Mouse (Mus musculus): ENCODE data around the gene Add3. TPM values are rescaled to one million over a fixed set of nuclear protein-coding genes. Genes with fewer than 3 reads are reported as not detected.
A peak's percentile ranks its signal among the peaks of the same experiment; 100 is the strongest.

The Add3 gene
- polyA plus RNA-seq, 1 experiment from 2014 or later = 28.6 TPM

DNA sequence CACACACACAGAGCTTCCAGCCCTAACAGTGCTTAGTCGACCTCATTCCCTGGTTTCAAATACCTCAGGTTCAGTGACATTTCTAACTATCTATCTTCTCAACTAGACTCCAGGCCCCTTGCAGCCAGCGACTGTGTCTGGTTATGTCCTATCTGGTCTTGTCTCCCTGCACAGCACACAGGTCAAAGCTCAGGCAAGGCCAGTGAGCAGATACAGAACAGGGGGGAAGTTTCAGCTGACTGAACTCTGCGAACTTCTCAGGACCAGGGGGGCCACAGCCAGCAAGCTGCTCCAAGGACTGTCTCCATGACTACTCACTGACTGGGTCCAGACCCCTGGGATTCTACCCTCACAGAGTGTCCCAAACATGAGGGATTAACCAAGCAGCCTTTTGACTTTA is 135.0 kb downstream of the Add3 start:
- H3K4me3 ChIP-seq (replicated peaks; ENCODE audit: low read depth, low read length) = no peak overlapping the region
- H3K9ac ChIP-seq (replicated peaks; ENCODE audit: low read length) = no peak overlapping the region
- no peaks in the 10 kb centered on the region for H3K36me3 ChIP-seq (ENCODE audit: control insufficient read depth, insufficient read depth, low read length)
- ATAC-seq (ENCODE audit: low FRiP score, low TSS enrichment) = no peak
- 32% methylated on average over 3 of the region's 3 CpGs for WGBS
- H3K9me3 ChIP-seq (ENCODE audit: control insufficient read depth, low read length) = no peaks in the 10 kb centered on the region
- H3K27ac ChIP-seq (replicated peaks; ENCODE audit: low read depth, low read length) = no peak overlapping the region
- no peak for DNase-seq
- no peaks in the 10 kb centered on the region for H3K27me3 ChIP-seq (ENCODE audit: control insufficient read depth, insufficient read depth, low read length)
- no peak overlapping the region for H3K4me2 ChIP-seq (ENCODE audit: low read length)
- H3K4me1 ChIP-seq (ENCODE audit: control insufficient read depth, insufficient read depth, low read length) = no peaks in the 10 kb centered on the region

DNA sequence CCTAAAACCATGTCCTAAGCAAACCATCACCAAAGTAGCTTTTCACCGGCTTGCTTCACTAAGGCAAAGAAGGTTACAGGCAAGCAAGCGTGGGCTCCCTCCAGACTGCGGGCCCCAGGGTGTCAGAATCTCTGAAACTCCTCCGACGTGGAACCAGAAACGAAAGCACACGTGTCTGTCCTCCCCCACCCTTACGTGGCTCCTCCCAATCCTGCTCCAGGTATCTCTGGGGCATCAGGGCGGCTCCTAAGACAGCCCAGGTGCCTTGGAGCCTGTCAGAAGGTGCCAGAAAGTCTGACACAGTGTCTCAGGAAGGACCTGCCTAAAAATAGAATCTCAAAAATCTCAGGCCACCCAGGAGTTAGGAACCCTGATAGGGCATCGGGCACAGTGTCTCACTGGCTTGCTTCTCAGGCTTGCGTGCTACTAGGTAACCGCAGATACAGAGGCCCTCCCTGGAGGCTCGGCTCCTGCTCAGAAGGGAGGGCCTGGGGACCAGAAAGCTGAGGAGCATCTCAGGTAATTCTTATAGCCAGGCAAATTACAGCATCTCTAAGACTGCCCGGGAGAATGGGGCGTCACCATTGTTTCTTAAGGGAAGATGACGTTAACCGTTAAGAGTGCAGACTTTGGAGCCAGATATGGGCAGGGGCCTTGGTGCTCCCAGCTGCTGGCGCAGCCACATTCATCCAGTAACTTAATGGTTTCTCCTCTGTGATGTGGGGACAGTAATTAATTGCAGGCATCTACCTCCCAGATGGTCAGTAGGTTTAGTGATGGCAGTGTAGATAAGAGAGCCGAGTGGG is 136.9 kb downstream of the Add3 start:
- 78% methylated on average over 19 of the region's 19 CpGs for WGBS
- Histone ChIP-seq H3K9me3 (ENCODE audit: control insufficient read depth, low read length) (no peaks in the 10 kb centered on the region), H3K9ac (replicated peaks; ENCODE audit: low read length) (no peak overlapping the region)

DNA sequence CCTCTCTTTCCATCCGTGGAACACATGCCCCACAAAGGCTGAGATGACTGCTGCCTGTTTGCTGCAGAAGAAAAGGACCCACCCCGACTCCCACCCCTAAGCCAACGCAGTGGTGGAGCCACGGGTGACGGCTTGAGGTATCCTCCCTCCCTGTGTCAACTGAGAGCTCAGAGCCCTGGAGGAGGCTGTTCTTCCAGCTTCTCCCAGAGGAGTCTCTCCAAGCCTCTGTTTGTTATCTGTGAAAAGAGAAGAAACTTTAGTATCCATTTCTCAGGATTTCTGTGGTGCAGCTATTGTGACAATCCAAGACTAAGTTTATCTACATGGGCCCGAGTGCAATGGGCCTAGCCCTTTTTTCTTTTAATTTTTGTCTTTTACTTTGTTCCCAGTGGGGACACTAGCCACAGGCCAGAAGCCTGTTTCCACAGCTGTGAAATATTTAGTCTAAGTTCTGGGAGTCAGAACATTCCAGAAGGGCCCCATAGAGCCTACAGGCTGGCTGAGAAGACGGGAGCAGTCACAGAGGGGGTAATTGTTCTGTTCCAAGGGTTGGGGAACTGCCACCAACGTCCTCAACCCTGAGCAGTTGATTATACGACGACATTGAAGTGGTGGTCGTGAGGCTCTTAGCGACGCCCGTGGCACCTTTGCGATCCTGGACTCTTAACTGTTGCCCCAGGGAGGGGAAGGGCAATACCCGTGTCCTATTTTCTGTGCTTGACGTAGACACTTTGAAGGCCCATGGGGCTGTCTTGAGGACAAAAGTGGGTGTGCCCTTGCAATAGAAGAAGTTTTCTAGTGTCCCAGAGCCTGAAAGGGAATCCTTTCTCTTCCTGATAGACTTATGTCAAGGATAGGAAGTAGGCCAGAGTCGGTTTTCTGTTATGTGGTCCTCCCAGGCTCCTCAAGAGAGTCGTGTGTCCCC is 138.5 kb downstream of the Add3 start:
- Histone ChIP-seq H3K27ac (replicated peaks; ENCODE audit: low read depth, low read length) (no peak overlapping the region), H3K4me3 (replicated peaks; ENCODE audit: low read depth, low read length) (no peak overlapping the region), H3K4me1 (ENCODE audit: control insufficient read depth, insufficient read depth, low read length) (no peaks in the 10 kb centered on the region), H3K27me3 (ENCODE audit: control insufficient read depth, insufficient read depth, low read length) (no peaks in the 10 kb centered on the region), H3K36me3 (ENCODE audit: control insufficient read depth, insufficient read depth, low read length) (no peaks in the 10 kb centered on the region), H3K9ac (replicated peaks; ENCODE audit: low read length) (no peak overlapping the region), H3K4me2 (ENCODE audit: low read length) (no peak overlapping the region), H3K9me3 (ENCODE audit: control insufficient read depth, low read length) (no peaks in the 10 kb centered on the region)
- ATAC-seq (ENCODE audit: low FRiP score, low TSS enrichment) (no peak), DNase-seq (no peak)
- 74% methylated on average over 19 of the region's 19 CpGs for WGBS

More for the DNA sequence above, 136.9 kb downstream of the Add3 start:
- H3K27me3 ChIP-seq (ENCODE audit: control insufficient read depth, insufficient read depth, low read length) = no peaks in the 10 kb centered on the region
- no peak overlapping the region for H3K4me2 ChIP-seq (ENCODE audit: low read length)
- no peaks in the 10 kb centered on the region for H3K4me1 ChIP-seq (ENCODE audit: control insufficient read depth, insufficient read depth, low read length)
- DNase-seq (no peak), ATAC-seq (ENCODE audit: low FRiP score, low TSS enrichment) (no peak)
- H3K4me3 ChIP-seq (replicated peaks; ENCODE audit: low read depth, low read length) = no peak overlapping the region
- no peak overlapping the region for H3K27ac ChIP-seq (replicated peaks; ENCODE audit: low read depth, low read length)
- no peaks in the 10 kb centered on the region for H3K36me3 ChIP-seq (ENCODE audit: control insufficient read depth, insufficient read depth, low read length)

DNA sequence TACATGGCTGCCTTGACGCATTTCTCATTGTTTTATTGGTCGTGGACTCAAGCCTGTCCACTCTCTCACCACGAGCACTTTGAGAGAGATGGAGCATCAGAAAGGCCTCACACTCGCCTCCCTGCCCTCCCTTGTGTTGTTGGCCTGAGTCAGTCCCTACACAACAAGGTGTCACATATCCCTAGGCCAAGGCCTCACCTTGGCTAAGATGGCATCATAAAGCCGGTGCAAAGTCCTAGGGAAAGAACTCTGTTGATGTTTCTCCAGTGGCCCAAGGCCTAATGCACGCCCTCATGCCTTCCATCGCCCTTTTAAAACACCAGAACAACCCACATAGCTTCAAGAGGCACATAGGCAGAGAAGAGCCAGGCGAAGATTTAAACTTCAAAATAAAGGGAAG is 140.0 kb downstream of the Add3 start:
- Histone ChIP-seq H3K4me2 (ENCODE audit: low read length) (no peak overlapping the region), H3K4me1 (ENCODE audit: control insufficient read depth, insufficient read depth, low read length) (peaks cover 9% of the 10 kb centered on the region), H3K36me3 (ENCODE audit: control insufficient read depth, insufficient read depth, low read length) (no peaks in the 10 kb centered on the region), H3K9ac (replicated peaks; ENCODE audit: low read length) (no peak overlapping the region), H3K9me3 (ENCODE audit: control insufficient read depth, low read length) (no peaks in the 10 kb centered on the region), H3K27me3 (ENCODE audit: control insufficient read depth, insufficient read depth, low read length) (no peaks in the 10 kb centered on the region), H3K4me3 (replicated peaks; ENCODE audit: low read depth, low read length) (no peak overlapping the region), H3K27ac (replicated peaks; ENCODE audit: low read depth, low read length) (no peak overlapping the region)
- 88% methylated on average over 8 of the region's 8 CpGs for WGBS
- ATAC-seq (ENCODE audit: low FRiP score, low TSS enrichment) (no peak), DNase-seq (no peak)

DNA sequence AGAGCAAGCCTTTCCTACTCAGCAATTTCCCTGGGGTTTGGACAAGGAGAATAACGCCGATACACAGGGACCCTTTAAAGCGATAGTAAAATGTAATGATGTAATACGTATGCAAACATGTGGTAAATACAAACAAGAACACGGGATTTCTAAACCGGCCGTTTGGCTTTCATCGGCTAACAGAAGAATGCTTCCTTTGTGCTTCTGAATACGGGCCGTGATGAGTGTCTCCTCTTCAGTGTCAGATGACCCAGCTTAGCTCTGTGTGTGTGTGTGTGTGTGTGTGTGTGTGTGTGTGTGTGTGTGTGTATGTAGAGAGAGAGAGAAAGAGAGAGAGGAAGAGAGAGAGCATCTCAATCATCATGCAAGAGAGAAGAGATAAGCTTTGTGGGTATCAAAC is 142.3 kb downstream of the Add3 start:
- no peak for ATAC-seq (ENCODE audit: low FRiP score, low TSS enrichment)
- H3K27ac ChIP-seq (replicated peaks; ENCODE audit: low read depth, low read length) = no peak overlapping the region
- peak; percentile 39 for DNase-seq
- H3K4me2 ChIP-seq (ENCODE audit: low read length) = no peak overlapping the region
- H3K4me1 ChIP-seq (ENCODE audit: control insufficient read depth, insufficient read depth, low read length) = peaks cover 9% of the 10 kb centered on the region
- no peak overlapping the region for H3K9ac ChIP-seq (replicated peaks; ENCODE audit: low read length)
- no peaks in the 10 kb centered on the region for H3K36me3 ChIP-seq (ENCODE audit: control insufficient read depth, insufficient read depth, low read length)
- no peak overlapping the region for H3K4me3 ChIP-seq (replicated peaks; ENCODE audit: low read depth, low read length)
- no peaks in the 10 kb centered on the region for H3K27me3 ChIP-seq (ENCODE audit: control insufficient read depth, insufficient read depth, low read length)
- H3K9me3 ChIP-seq (ENCODE audit: control insufficient read depth, low read length) = no peaks in the 10 kb centered on the region
- 55% methylated on average over 10 of the region's 10 CpGs for WGBS

DNA sequence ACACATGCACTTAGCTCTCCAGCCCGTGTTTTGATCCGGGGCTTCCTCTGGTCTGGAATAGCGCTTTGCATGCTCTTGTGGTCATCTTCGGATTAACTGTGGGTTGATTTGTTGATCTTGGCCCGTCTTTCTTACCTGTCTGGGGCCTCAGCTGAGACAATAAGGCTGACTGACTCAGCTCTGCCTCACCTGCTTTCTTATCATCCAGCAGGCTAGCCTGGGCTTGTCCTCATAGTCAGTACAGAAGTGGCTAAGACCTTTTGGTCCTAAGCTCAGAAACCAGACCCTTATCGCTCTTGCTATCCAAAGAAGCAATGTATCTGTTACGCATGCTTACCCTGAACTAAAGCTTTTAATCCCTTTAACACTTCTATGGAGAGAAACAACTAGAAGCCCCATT is 143.5 kb downstream of the Add3 start:
- 72% methylated on average over 7 of the region's 7 CpGs for WGBS
- DNase-seq = no peak
- no peaks in the 10 kb centered on the region for H3K9me3 ChIP-seq (ENCODE audit: control insufficient read depth, low read length)
- peaks cover 9% of the 10 kb centered on the region for H3K4me1 ChIP-seq (ENCODE audit: control insufficient read depth, insufficient read depth, low read length)
- no peak overlapping the region for H3K9ac ChIP-seq (replicated peaks; ENCODE audit: low read length)
- no peak overlapping the region for H3K4me3 ChIP-seq (replicated peaks; ENCODE audit: low read depth, low read length)
- H3K27ac ChIP-seq (replicated peaks; ENCODE audit: low read depth, low read length) = no peak overlapping the region
- no peak overlapping the region for H3K4me2 ChIP-seq (ENCODE audit: low read length)
- no peaks in the 10 kb centered on the region for H3K36me3 ChIP-seq (ENCODE audit: control insufficient read depth, insufficient read depth, low read length)
- ATAC-seq (ENCODE audit: low FRiP score, low TSS enrichment) = no peak
- H3K27me3 ChIP-seq (ENCODE audit: control insufficient read depth, insufficient read depth, low read length) = no peaks in the 10 kb centered on the region

DNA sequence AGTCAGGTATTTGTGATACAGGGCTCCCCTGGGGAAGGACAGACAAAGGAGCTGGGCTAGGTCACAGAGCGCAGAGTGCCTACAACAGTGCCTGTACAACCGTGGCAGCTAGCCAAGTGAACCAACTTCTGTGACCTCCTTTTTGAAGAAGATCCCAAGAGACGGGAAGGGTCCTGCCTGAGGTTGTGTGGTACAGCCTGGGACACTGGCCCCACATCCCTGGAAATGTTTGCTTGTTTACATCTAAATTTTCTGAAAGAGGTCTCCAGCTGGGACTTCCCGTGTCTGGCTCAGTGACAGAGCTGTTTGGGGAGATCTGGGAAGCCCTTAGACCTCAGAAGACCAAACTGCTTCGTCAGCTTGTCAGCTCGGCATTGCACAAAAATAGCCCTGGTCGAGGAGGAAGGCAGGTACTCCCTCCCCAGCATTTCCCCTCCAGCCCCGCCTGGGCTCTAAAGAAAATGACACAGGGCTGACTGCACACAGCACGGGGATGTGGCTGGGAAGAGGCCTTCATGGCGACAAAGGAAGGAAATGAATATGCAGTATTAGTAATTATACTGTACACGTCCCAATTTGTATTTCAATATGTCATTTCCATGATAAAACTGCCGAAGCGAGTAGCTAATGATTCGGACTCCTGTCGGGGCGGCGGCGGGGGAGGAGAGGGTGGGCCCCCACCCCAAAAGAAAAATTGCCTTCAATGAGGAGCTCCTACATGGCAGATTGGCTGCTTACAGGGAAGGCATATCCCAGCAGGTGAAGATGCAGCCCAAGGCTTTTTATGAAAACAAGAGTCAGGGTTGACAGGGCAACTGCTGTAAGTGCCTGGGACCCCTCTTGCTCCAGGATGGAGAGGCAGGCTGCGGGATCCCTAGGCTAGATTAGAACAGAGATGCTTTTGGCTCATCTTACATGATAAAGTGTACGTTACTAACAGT is 144.3 kb downstream of the Add3 start:
- DNase-seq (peak; percentile 50), ATAC-seq (ENCODE audit: low FRiP score, low TSS enrichment) (no peak)
- H3K9me3 ChIP-seq (ENCODE audit: control insufficient read depth, low read length) = no peaks in the 10 kb centered on the region
- H3K36me3 ChIP-seq (ENCODE audit: control insufficient read depth, insufficient read depth, low read length) = no peaks in the 10 kb centered on the region
- H3K4me3 ChIP-seq (replicated peaks; ENCODE audit: low read depth, low read length) = no peak overlapping the region
- peak overlapping the region; percentile 54; the same call in 1 of the 2 replicates for H3K27ac ChIP-seq (replicated peaks; ENCODE audit: low read depth, low read length)
- H3K4me2 ChIP-seq (ENCODE audit: low read length) = peak overlapping the region; percentile 27
- H3K27me3 ChIP-seq (ENCODE audit: control insufficient read depth, insufficient read depth, low read length) = no peaks in the 10 kb centered on the region
- peak overlapping the region; percentile 44; the same call in 1 of the 2 replicates for H3K9ac ChIP-seq (replicated peaks; ENCODE audit: low read length)
- H3K4me1 ChIP-seq (ENCODE audit: control insufficient read depth, insufficient read depth, low read length) = peaks cover 9% of the 10 kb centered on the region
- WGBS = 27% methylated on average over 20 of the region's 20 CpGs

Measured in midbrain, embryonic 14.5 days (tissue).